Mouse (Mus musculus) bone marrow, adult 2 months (tissue): ENCODE results near the gene Auh.

Experiments used
- CTCF ChIP-seq: fragments of 200-500 bp; IDR thresholded peaks from 2 replicates; pipeline ENCODE4 v1.5.1; 2011; ENCODE audit warnings: low read length, control low read depth; ENCODE audit not compliant: control insufficient read depth, insufficient read depth
- POLR2A ChIP-seq: fragments of 200-500 bp; IDR thresholded peaks from 2 replicates; pipeline ENCODE4 v1.6.1; 2011; ENCODE audit warnings: low read depth, mild to moderate bottlenecking, control low read depth, low read length, borderline replicate concordance; ENCODE audit not compliant: control insufficient read depth

DNA sequence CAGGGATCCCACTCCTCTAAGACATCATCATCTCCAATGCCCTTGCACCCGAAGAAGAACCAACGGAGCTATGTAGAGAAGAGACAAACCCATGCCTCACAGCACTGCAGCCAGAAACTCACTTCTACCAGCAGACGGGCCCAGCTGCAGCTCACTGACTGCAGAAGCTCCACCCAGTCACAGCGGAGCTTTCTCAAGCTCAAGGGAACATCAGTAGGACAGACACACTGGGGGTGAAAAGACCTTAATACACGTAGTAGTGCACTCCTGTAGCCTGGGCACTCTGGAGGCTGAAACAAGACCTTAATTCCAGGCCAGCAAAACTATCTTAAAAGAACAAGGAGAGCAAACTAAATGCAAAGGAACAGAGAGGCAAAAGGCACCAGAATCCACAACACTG is 5.0 kb downstream of the Auh start:
- TF ChIP-seq POLR2A, result no peak
- TF ChIP-seq CTCF, result no peak
